ENCODE assay signal across 19 mouse cellular contexts in genomic region chr13:59949471-59949870, GRCm38 (mm10).
A peak's percentile ranks its signal among the peaks of the same experiment; 100 is the strongest.
DNase-seq lines count a peak whose midpoint lies in the region; ATAC-seq and TF ChIP-seq lines count a peak whose summit lies in the region.
"Had no signal": no experiment of that assay in that cellular context is flagged by ENCODE, and none has a peak within 500 bp of the region (broad histone marks: within the 10 kb centered on the region; RNA-seq: fewer than 3 reads in every experiment).

No protein-coding gene starts in this region.

- WGBS in limb, embryonic 14.5 days = 76% methylated on average over 6 of the region's 6 CpGs
- WGBS in limb, embryonic 10.5 days = 91% methylated on average over 6 of the region's 6 CpGs
- WGBS in embryonic facial prominence, embryonic 15.5 days = 60% methylated on average over 6 of the region's 6 CpGs

- H3K4me2 ChIP-seq in limb, embryonic 14.5 days (replicated peaks; ENCODE audit: low read depth, low read length, severe bottlenecking) = no peak overlapping the region
- no peak overlapping the region for H3K4me2 ChIP-seq in embryonic facial prominence, embryonic 15.5 days (replicated peaks)
- H3K4me2 ChIP-seq: embryonic facial prominence, embryonic 12.5 days; hindbrain, embryonic 13.5 days had no signal

- peak; percentile 70 for DNase-seq in heart, adult 11 months
- DNase-seq in heart, adult 8-10 months (ENCODE audit: low spot score) = no peak
- no peak for DNase-seq in limb, embryonic 14.5 days (ENCODE audit: low spot score)
- no peak for DNase-seq in limb, embryonic 10.5 days (ENCODE audit: low spot score)
- DNase-seq: adrenal gland, adult 8-10 months; adrenal gland, postnatal 36 days; cerebellum, adult 11 months; cerebellum, adult 8-10 months; cerebellum, postnatal 14 days; embryo, embryonic 11 days; gastrocnemius, postnatal 14 days had no signal

- H3K9me3 ChIP-seq in limb, embryonic 14.5 days (ENCODE audit: control insufficient read depth, low read length) = no peaks in the 10 kb centered on the region
- H3K9me3 ChIP-seq in limb, embryonic 10.5 days (replicated peaks) = no peaks in the 10 kb centered on the region
- H3K9me3 ChIP-seq in embryonic facial prominence, embryonic 15.5 days (replicated peaks) = no peaks in the 10 kb centered on the region
- H3K9me3 ChIP-seq: embryonic facial prominence, embryonic 12.5 days; heart, embryonic 10.5 days; hindbrain, embryonic 13.5 days had no signal

- TF ChIP-seq POLR2A in limb, embryonic 14.5 days (IDR thresholded peaks at IDR 0.05; ENCODE audit: borderline replicate concordance, extremely low read depth, insufficient read depth, insufficient read length) = no peak

- H3K4me3 ChIP-seq in limb, embryonic 14.5 days (replicated peaks; ENCODE audit: low read length) = no peak overlapping the region
- H3K4me3 ChIP-seq in limb, embryonic 10.5 days = no peak overlapping the region
- H3K4me3 ChIP-seq in brown adipose tissue, adult 24 weeks (ENCODE audit: insufficient read depth, low read depth, low read length) = no peak overlapping the region
- no peak overlapping the region for H3K4me3 ChIP-seq in embryonic facial prominence, embryonic 15.5 days (replicated peaks)
- H3K4me3 ChIP-seq: embryonic facial prominence, embryonic 12.5 days; heart, embryonic 10.5 days; hindbrain, embryonic 13.5 days had no signal

- peaks cover 29% of the 10 kb centered on the region for H3K4me1 ChIP-seq in limb, embryonic 14.5 days (ENCODE audit: control insufficient read depth, insufficient read depth, low read length)
- H3K4me1 ChIP-seq in limb, embryonic 10.5 days = peaks cover 33% of the 10 kb centered on the region
- H3K4me1 ChIP-seq in brown adipose tissue, adult 24 weeks (ENCODE audit: control insufficient read depth, insufficient read depth, insufficient read length, low read length) = peaks cover 6% of the 10 kb centered on the region
- peaks cover 20% of the 10 kb centered on the region for H3K4me1 ChIP-seq in embryonic facial prominence, embryonic 15.5 days

- no peak for ATAC-seq in limb, embryonic 14.5 days (ENCODE audit: low FRiP score, low read depth)
- ATAC-seq in embryonic facial prominence, embryonic 15.5 days (ENCODE audit: insufficient number of reproducible peaks, low FRiP score, low TSS enrichment, low read depth) = no peak
- no peak for ATAC-seq in megakaryocyte-erythroid progenitor cell, adult 5-6 weeks (replicated peaks; ENCODE audit: low FRiP score, low TSS enrichment, poor library complexity, severe bottlenecking)
- ATAC-seq: forebrain, embryonic 16.5 days; hindbrain, postnatal 0 days had no signal

- no peaks in the 10 kb centered on the region for H3K27me3 ChIP-seq in limb, embryonic 14.5 days (ENCODE audit: control insufficient read depth, insufficient read depth, low read length)
- no peaks in the 10 kb centered on the region for H3K27me3 ChIP-seq in limb, embryonic 10.5 days (ENCODE audit: low read depth, poor library complexity, severe bottlenecking)
- no peaks in the 10 kb centered on the region for H3K27me3 ChIP-seq in embryonic facial prominence, embryonic 15.5 days
- H3K27me3 ChIP-seq: embryonic facial prominence, embryonic 12.5 days; hindbrain, embryonic 13.5 days had no signal

- 0 out of 2 replicates have a peak overlapping the region, but pooled peaks have one; percentile 19 for H3K27ac ChIP-seq in limb, embryonic 14.5 days (replicated peaks; ENCODE audit: low read depth, low read length)
- H3K27ac ChIP-seq in limb, embryonic 10.5 days = no peak overlapping the region
- peak overlapping the region; percentile 92 for H3K27ac ChIP-seq in brown adipose tissue, adult 24 weeks (replicated peaks; ENCODE audit: low read depth, low read length)
- 0 out of 2 replicates have a peak overlapping the region, but pooled peaks have one; percentile 34 for H3K27ac ChIP-seq in embryonic facial prominence, embryonic 15.5 days (replicated peaks)
- H3K27ac ChIP-seq: embryonic facial prominence, embryonic 12.5 days; heart, embryonic 10.5 days; hindbrain, embryonic 13.5 days; hindbrain, postnatal 0 days had no signal

- H3K36me3 ChIP-seq in limb, embryonic 14.5 days (ENCODE audit: control insufficient read depth, insufficient read depth, low read length) = no peaks in the 10 kb centered on the region
- H3K36me3 ChIP-seq in limb, embryonic 10.5 days = no peaks in the 10 kb centered on the region
- no peaks in the 10 kb centered on the region for H3K36me3 ChIP-seq in embryonic facial prominence, embryonic 15.5 days
- H3K36me3 ChIP-seq: embryonic facial prominence, embryonic 12.5 days; heart, embryonic 10.5 days; hindbrain, embryonic 13.5 days had no signal

- no peak overlapping the region for H3K9ac ChIP-seq in limb, embryonic 14.5 days (ENCODE audit: low read depth, low read length, severe bottlenecking)
- no peak overlapping the region for H3K9ac ChIP-seq in embryonic facial prominence, embryonic 15.5 days
- H3K9ac ChIP-seq: embryonic facial prominence, embryonic 12.5 days; hindbrain, embryonic 13.5 days had no signal
